Comparison of ENCODE assay signal across 8 mouse cellular contexts in genomic region chr1:7398678-7399218, GRCm38 (mm10).
DNase-seq lines count a peak whose midpoint lies in the region; ATAC-seq lines count a peak whose summit lies in the region.

No protein-coding gene starts in this region.

- intact Hi-C loops in left cerebral cortex, postnatal 10 days (cut with DNase I), result no loop called here

- no peak for ATAC-seq in megakaryocyte, adult 5-6 weeks (ENCODE audit: poor library complexity, severe bottlenecking)
- ATAC-seq in neural tube, embryonic 14.5 days (ENCODE audit: low read depth), result no peak

- H3K27ac ChIP-seq in neural tube, embryonic 14.5 days (ENCODE audit: low read depth, low read length), result peak overlapping the region; percentile 78

- DNase-seq in cerebellum, adult 11 months, result peak; percentile 12
- no peak for DNase-seq in cerebellum, adult 8-10 months
- peak; percentile 13 for DNase-seq in induced T-regulatory cell, adult 2 months (ENCODE audit: low read depth)
- no peak for DNase-seq in adipocyte (ENCODE audit: low spot score)
- no peak for DNase-seq in left cerebral cortex, postnatal 10 days (ENCODE audit: extremely low spot score in 1 of 2, low spot score in 2 of 2)

- H3K4me2 ChIP-seq in neural tube, embryonic 14.5 days (ENCODE audit: low read depth, low read length), result peak overlapping the region; percentile 48

- peak overlapping the region; percentile 94 for H3K4me3 ChIP-seq in megakaryocyte, embryonic 14.5 days (replicated peaks)
- H3K4me3 ChIP-seq in neural tube, embryonic 14.5 days (ENCODE audit: low read depth, low read length), result peak overlapping the region; percentile 64

- no peaks in the 10 kb centered on the region for H3K27me3 ChIP-seq in megakaryocyte, embryonic 14.5 days (replicated peaks)
- H3K27me3 ChIP-seq in neural tube, embryonic 14.5 days (ENCODE audit: control insufficient read depth, insufficient read depth, low read length), result no peaks in the 10 kb centered on the region

- 48% methylated on average over 14 of the region's 14 CpGs for WGBS in neural tube, embryonic 14.5 days

- H3K9ac ChIP-seq in neural tube, embryonic 14.5 days (replicated peaks; ENCODE audit: low read depth, low read length), result peak overlapping the region; percentile 51

- no peaks in the 10 kb centered on the region for H3K9me3 ChIP-seq in megakaryocyte, embryonic 14.5 days
- H3K9me3 ChIP-seq in neural tube, embryonic 14.5 days (ENCODE audit: control insufficient read depth, low read length), result no peaks in the 10 kb centered on the region

- H3K36me3 ChIP-seq in megakaryocyte, embryonic 14.5 days (replicated peaks; ENCODE audit: low read length), result no peaks in the 10 kb centered on the region
- H3K36me3 ChIP-seq in neural tube, embryonic 14.5 days (ENCODE audit: control insufficient read depth, insufficient read depth, low read length), result no peaks in the 10 kb centered on the region

- peaks cover 4% of the 10 kb centered on the region for H3K4me1 ChIP-seq in megakaryocyte, embryonic 14.5 days
- H3K4me1 ChIP-seq in neural tube, embryonic 14.5 days (ENCODE audit: control insufficient read depth, insufficient read depth, low read length), result no peaks in the 10 kb centered on the region

Comparison
In these comparisons a context has a peak if more than half of its experiments do, and no peak if none do; other contexts are left out.
1. DNase-seq: peak in cerebellum, adult 11 months (single experiment) and induced T-regulatory cell, adult 2 months (single experiment); none in cerebellum, adult 8-10 months (single experiment), adipocyte (single experiment) and left cerebral cortex, postnatal 10 days (0 of 2).